Mouse (Mus musculus): Measurements from ENCODE around the gene Sept4. TPM values are rescaled to one million over a fixed set of nuclear protein-coding genes. Genes with fewer than 3 reads are reported as not detected.
A peak's percentile ranks its signal among the peaks of the same experiment; 100 is the strongest.

Gene Sept4
- total and polyA plus RNA-seq, 2 experiments from 2014 or later, result 20.6 to 49.1 TPM

DNA sequence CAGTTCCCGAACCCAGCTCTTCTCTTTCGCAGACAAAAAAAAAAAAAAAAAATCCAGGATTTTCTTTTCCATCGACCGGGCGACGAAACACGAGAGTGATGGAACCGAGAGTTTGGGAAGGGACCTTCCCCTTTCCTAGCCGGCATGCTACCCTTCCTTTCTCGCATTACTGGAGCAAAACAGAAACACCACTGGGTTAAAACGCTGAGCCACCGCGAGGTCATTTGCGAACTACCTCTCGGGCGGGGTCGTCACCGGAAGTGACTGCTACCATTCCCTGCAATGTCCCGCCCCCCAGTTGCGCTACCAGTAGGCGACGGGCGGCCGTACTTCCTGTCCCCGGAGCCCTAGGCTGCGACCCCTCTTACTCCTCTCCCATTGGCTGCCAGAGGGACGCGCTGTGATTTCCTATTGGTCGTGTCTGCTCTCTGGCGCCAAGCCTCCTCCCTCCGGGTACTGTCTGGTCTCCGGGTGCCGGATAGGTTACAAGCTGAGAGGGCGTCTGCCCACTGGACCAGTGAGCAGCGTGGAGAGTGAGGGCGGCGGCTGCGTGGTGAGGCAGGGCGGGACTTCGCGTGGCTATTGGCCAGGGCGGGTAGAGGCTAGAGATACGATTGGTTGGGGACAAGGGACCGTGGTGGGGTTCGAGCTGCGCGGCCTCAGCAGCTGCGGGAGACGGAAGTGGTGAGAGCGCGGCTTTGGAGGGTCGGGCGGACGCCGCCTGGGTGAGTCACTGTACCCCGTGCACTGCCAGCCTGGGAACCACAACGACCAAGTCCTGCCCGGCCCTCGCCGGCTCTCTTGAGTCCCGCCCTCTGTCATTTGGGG lies 23.0 kb downstream of the Sept4 start, which contains the start of gene Mtmr4:
Mtmr4 (plus strand) TSS at position 637 of the 828 bp plus-strand sequence.
- peak within 1 kb of the TSS; percentile 68 for H3K4me2 ChIP-seq (ENCODE audit: low read depth, low read length)
- under 1% methylated on average over 59 of the region's 61 CpGs for WGBS
- peak within 1 kb of the TSS; percentile 72 for H3K9ac ChIP-seq (replicated peaks; ENCODE audit: low read depth, low read length)
- peaks cover 27% of the 10 kb centered on the region for H3K4me1 ChIP-seq (ENCODE audit: control insufficient read depth, insufficient read depth)
- H3K27ac ChIP-seq (ENCODE audit: low read depth), result peak within 1 kb of the TSS; percentile 94
- peaks cover 4% of the 10 kb centered on the region for H3K36me3 ChIP-seq (replicated peaks; ENCODE audit: control insufficient read depth, insufficient read depth, low read length)
- H3K9me3 ChIP-seq (replicated peaks; ENCODE audit: control insufficient read depth, low read length), result no peaks in the 10 kb centered on the region
- peak; percentile 14; the same call in 1 of the 2 replicates for TF ChIP-seq EP300 (IDR thresholded peaks at IDR 0.05; ENCODE audit: low read depth)
- TF ChIP-seq CTCF (IDR thresholded peaks at IDR 0.05; ENCODE audit: low read depth), result no peak
- DNase-seq (ENCODE audit: low spot score), result peak; percentile 100
- no peaks in the 10 kb centered on the region for H3K27me3 ChIP-seq (ENCODE audit: control insufficient read depth, insufficient read depth, low read length)
- ATAC-seq (ENCODE audit: insufficient read depth, low read depth), result peak; percentile 95
- peak within 1 kb of the TSS; percentile 78 for H3K4me3 ChIP-seq (ENCODE audit: low read depth, low read length)

GRCm38 (mm10) chr11:87592354-87592695 lies 23.6 kb downstream of the Sept4 start:
- peaks cover 27% of the 10 kb centered on the region for H3K4me1 ChIP-seq (ENCODE audit: control insufficient read depth, insufficient read depth)
- TF ChIP-seq CTCF (IDR thresholded peaks at IDR 0.05; ENCODE audit: low read depth) (peak; percentile 22), EP300 (IDR thresholded peaks at IDR 0.05; ENCODE audit: low read depth) (0 out of 2 replicates have a peak, but pooled peaks have one; percentile 5)
- H3K4me2 ChIP-seq (ENCODE audit: low read depth, low read length), result peak overlapping the region; percentile 68
- ATAC-seq (ENCODE audit: insufficient read depth, low read depth), result no peak
- no peak for DNase-seq (ENCODE audit: low spot score)
- peaks cover 7% of the 10 kb centered on the region for H3K36me3 ChIP-seq (replicated peaks; ENCODE audit: control insufficient read depth, insufficient read depth, low read length)
- H3K27me3 ChIP-seq (ENCODE audit: control insufficient read depth, insufficient read depth, low read length), result no peaks in the 10 kb centered on the region
- under 1% methylated on average over 15 of the region's 15 CpGs for WGBS
- H3K9ac ChIP-seq (replicated peaks; ENCODE audit: low read depth, low read length), result peak overlapping the region; percentile 68
- peak overlapping the region; percentile 93 for H3K27ac ChIP-seq (ENCODE audit: low read depth)
- no peaks in the 10 kb centered on the region for H3K9me3 ChIP-seq (replicated peaks; ENCODE audit: control insufficient read depth, low read length)
- H3K4me3 ChIP-seq (ENCODE audit: low read depth, low read length), result peak overlapping the region; percentile 78

DNA sequence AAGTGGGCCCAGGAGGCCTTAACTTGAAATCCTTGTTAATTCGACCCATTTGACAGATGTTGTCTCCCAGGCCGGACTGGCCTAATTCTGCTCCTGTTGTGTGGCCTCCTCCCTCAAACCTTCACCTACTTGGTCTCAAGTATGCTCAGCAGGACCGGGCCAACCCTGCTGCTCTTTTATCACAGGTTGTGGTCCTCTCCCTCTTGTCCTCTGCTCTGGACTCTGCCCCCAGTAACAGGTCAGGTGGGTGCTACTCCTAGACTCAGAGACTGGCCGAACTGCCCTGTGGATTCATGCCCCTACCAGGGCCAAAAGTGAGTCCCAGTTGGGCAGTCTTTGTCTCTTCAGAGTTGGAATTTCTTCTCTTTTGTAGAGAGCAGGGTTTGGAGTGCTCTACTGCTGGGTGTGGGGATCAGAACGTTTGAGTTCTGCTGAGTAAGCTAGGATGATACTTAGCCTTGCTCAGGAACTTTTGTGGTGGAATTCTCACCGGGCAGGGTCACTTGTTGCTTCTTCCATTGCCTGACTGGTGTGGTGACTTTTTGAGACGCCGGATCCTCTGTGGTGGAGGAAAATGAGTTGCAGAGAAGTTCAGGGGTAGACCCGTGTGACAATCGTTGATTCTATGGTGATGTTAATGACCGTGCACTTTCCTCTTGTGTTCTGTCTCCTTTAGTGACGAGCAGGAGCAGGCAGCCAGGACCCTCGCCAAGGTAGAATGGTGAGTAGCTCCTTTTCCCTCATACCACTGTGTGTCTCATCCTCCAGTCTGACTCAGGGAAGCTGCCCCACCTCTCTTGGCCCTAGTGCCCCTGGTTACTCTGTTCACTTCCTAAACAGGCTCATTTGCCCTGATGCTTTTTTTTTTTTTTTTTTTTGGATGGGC lies 24.3 kb downstream of the Sept4 start:
- Histone ChIP-seq H3K9me3 (replicated peaks; ENCODE audit: control insufficient read depth, low read length) (no peaks in the 10 kb centered on the region), H3K4me2 (ENCODE audit: low read depth, low read length) (peak overlapping the region; percentile 68), H3K27me3 (ENCODE audit: control insufficient read depth, insufficient read depth, low read length) (no peaks in the 10 kb centered on the region), H3K4me1 (ENCODE audit: control insufficient read depth, insufficient read depth) (peaks cover 27% of the 10 kb centered on the region), H3K9ac (replicated peaks; ENCODE audit: low read depth, low read length) (peak overlapping the region; percentile 68), H3K27ac (ENCODE audit: low read depth) (peak overlapping the region; percentile 93), H3K36me3 (replicated peaks; ENCODE audit: control insufficient read depth, insufficient read depth, low read length) (peaks cover 13% of the 10 kb centered on the region), H3K4me3 (ENCODE audit: low read depth, low read length) (peak overlapping the region; percentile 78)
- WGBS, result 37% methylated on average over 13 of the region's 13 CpGs
- TF ChIP-seq EP300 (IDR thresholded peaks at IDR 0.05; ENCODE audit: low read depth) (no peak), CTCF (IDR thresholded peaks at IDR 0.05; ENCODE audit: low read depth) (no peak)
- DNase-seq (ENCODE audit: low spot score) (no peak), ATAC-seq (ENCODE audit: insufficient read depth, low read depth) (no peak)

DNA sequence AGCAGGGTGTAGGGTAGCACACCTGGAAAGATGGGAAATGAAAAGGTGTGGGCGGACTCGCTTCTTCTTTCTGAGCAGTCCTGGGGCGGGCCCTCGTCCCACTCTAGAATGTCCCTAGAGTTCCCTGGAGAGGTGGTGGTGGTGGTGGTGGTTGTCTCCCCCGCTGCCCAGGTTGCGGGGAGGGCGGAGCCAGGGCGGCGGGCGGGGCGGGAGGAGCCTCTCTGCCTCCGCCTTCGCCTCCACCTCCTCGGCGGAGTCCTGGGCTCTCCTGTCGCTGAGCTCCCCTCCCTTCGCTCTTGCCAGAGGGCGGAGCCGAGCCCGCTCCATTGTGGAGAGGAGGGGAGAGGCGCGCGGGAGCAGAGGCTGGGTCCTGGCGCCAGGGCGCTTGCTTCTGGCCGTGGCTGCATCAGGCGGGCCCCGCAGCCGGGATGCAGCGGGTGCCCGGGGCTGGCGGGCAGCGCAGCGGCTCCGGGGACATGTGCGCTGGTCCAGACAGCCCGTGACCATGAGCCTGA lies 26.7 kb downstream of the Sept4 start:
- no peaks in the 10 kb centered on the region for H3K9me3 ChIP-seq (replicated peaks; ENCODE audit: control insufficient read depth, low read length)
- DNase-seq (ENCODE audit: low spot score) (peak; percentile 92), ATAC-seq (ENCODE audit: insufficient read depth, low read depth) (peak; percentile 47)
- H3K36me3 ChIP-seq (replicated peaks; ENCODE audit: control insufficient read depth, insufficient read depth, low read length), result peaks cover 38% of the 10 kb centered on the region
- peaks cover 19% of the 10 kb centered on the region for H3K4me1 ChIP-seq (ENCODE audit: control insufficient read depth, insufficient read depth)
- peak overlapping the region; percentile 63 for H3K4me3 ChIP-seq (ENCODE audit: low read depth, low read length)
- peak overlapping the region; percentile 9 for H3K27ac ChIP-seq (ENCODE audit: low read depth)
- TF ChIP-seq CTCF (IDR thresholded peaks at IDR 0.05; ENCODE audit: low read depth) (no peak), EP300 (IDR thresholded peaks at IDR 0.05; ENCODE audit: low read depth) (no peak)
- no peaks in the 10 kb centered on the region for H3K27me3 ChIP-seq (ENCODE audit: control insufficient read depth, insufficient read depth, low read length)
- peak overlapping the region; percentile 98 for H3K4me2 ChIP-seq (ENCODE audit: low read depth, low read length)
- peak overlapping the region; percentile 70 for H3K9ac ChIP-seq (replicated peaks; ENCODE audit: low read depth, low read length)
- WGBS, result 4% methylated on average over 28 of the region's 37 CpGs

GRCm38 (mm10) chr11:87595976-87596375 lies 27.3 kb downstream of the Sept4 start:
- Histone ChIP-seq H3K36me3 (replicated peaks; ENCODE audit: control insufficient read depth, insufficient read depth, low read length) (peaks cover 44% of the 10 kb centered on the region), H3K9ac (replicated peaks; ENCODE audit: low read depth, low read length) (peak overlapping the region; percentile 70), H3K27ac (ENCODE audit: low read depth) (peak overlapping the region; percentile 9), H3K4me3 (ENCODE audit: low read depth, low read length) (peak overlapping the region; percentile 63), H3K27me3 (ENCODE audit: control insufficient read depth, insufficient read depth, low read length) (no peaks in the 10 kb centered on the region), H3K4me2 (ENCODE audit: low read depth, low read length) (peak overlapping the region; percentile 98), H3K9me3 (replicated peaks; ENCODE audit: control insufficient read depth, low read length) (no peaks in the 10 kb centered on the region), H3K4me1 (ENCODE audit: control insufficient read depth, insufficient read depth) (peaks cover 14% of the 10 kb centered on the region)
- ATAC-seq (ENCODE audit: insufficient read depth, low read depth) (no peak), DNase-seq (ENCODE audit: low spot score) (no peak)
- WGBS, result 16% methylated on average over 7 of the region's 7 CpGs
- TF ChIP-seq EP300 (IDR thresholded peaks at IDR 0.05; ENCODE audit: low read depth) (no peak), CTCF (IDR thresholded peaks at IDR 0.05; ENCODE audit: low read depth) (no peak)
